ENCODE assay signal across 9 mouse cellular contexts in genomic region chr4:134253722-134254324, GRCm38 (mm10). TPM values are rescaled to one million over a fixed set of nuclear protein-coding genes. Genes with fewer than 3 reads are reported as not detected.
A peak's percentile ranks its signal among the peaks of the same experiment; 100 is the strongest.
DNase-seq lines count a peak whose midpoint lies in the region; ATAC-seq lines count a peak whose summit lies in the region.
"Had no signal": no experiment of that assay in that cellular context is flagged by ENCODE, and none has a peak within 500 bp of the region (broad histone marks: within the 10 kb centered on the region; RNA-seq: fewer than 3 reads in every experiment).

Grrp1 (minus strand) TSS chr4:134254106.

- H3K9me3 ChIP-seq in forebrain, embryonic 15.5 days: no peaks in the 10 kb centered on the region
- H3K9me3 ChIP-seq in kidney, embryonic 15.5 days (replicated peaks): no peaks in the 10 kb centered on the region
- no peaks in the 10 kb centered on the region for H3K9me3 ChIP-seq in midbrain, embryonic 12.5 days

- no peak within 1 kb of the TSS for H3K9ac ChIP-seq in forebrain, embryonic 15.5 days (replicated peaks)
- H3K9ac ChIP-seq in kidney, embryonic 15.5 days: peak within 1 kb of the TSS; percentile 30
- no peak within 1 kb of the TSS for H3K9ac ChIP-seq in midbrain, embryonic 12.5 days (replicated peaks)

- H3K36me3 ChIP-seq in forebrain, embryonic 15.5 days: no peaks in the 10 kb centered on the region
- no peaks in the 10 kb centered on the region for H3K36me3 ChIP-seq in kidney, embryonic 15.5 days
- H3K36me3 ChIP-seq in midbrain, embryonic 12.5 days: no peaks in the 10 kb centered on the region

- DNase-seq in adrenal gland, postnatal 36 days: peak; percentile 23 to 37
- no peak for DNase-seq in adrenal gland, postnatal 4 days (ENCODE audit: low spot score in 2 of 2)
- no peak for DNase-seq in ovary, postnatal 36 days (ENCODE audit: low spot score)
- no peak for DNase-seq in urinary bladder, postnatal 10 days (ENCODE audit: low spot score)
- no peak for DNase-seq in left cerebral cortex, adult 8-10 months (ENCODE audit: low spot score in 2 of 2)

- 2% methylated on average over 13 of the region's 13 CpGs for WGBS in forebrain, embryonic 15.5 days
- WGBS in kidney, embryonic 15.5 days: 2% methylated on average over 13 of the region's 13 CpGs
- WGBS in midbrain, embryonic 12.5 days: under 1% methylated on average over 13 of the region's 13 CpGs

- H3K27ac ChIP-seq in forebrain, embryonic 15.5 days (replicated peaks): no peak within 1 kb of the TSS
- H3K27ac ChIP-seq in kidney, embryonic 15.5 days: peak within 1 kb of the TSS; percentile 61
- H3K27ac ChIP-seq in midbrain, embryonic 12.5 days (replicated peaks): no peak within 1 kb of the TSS; the same call in 1 of the 2 replicates

- no peak within 1 kb of the TSS for H3K4me2 ChIP-seq in forebrain, embryonic 15.5 days (replicated peaks)
- H3K4me2 ChIP-seq in kidney, embryonic 15.5 days: peak within 1 kb of the TSS; percentile 86
- peak within 1 kb of the TSS; percentile 37 for H3K4me2 ChIP-seq in midbrain, embryonic 12.5 days (replicated peaks)

- no peak for ATAC-seq in forebrain, embryonic 15.5 days (replicated peaks)
- ATAC-seq in kidney, embryonic 15.5 days (replicated peaks; ENCODE audit: low FRiP score): no peak
- no peak for ATAC-seq in midbrain, embryonic 12.5 days (ENCODE audit: low FRiP score, low read depth)

- peaks cover 34% of the 10 kb centered on the region for H3K4me1 ChIP-seq in forebrain, embryonic 15.5 days
- H3K4me1 ChIP-seq in kidney, embryonic 15.5 days: peaks cover 91% of the 10 kb centered on the region
- H3K4me1 ChIP-seq in midbrain, embryonic 12.5 days: peaks cover 79% of the 10 kb centered on the region

- H3K27me3 ChIP-seq in forebrain, embryonic 15.5 days: peaks cover 62% of the 10 kb centered on the region
- peaks cover 64% of the 10 kb centered on the region for H3K27me3 ChIP-seq in kidney, embryonic 15.5 days
- H3K27me3 ChIP-seq in midbrain, embryonic 12.5 days: peaks cover 81% of the 10 kb centered on the region

- H3K4me3 ChIP-seq in forebrain, embryonic 15.5 days: 0 out of 2 replicates have a peak within 1 kb of the TSS, but pooled peaks have one; percentile 8
- H3K4me3 ChIP-seq in kidney, embryonic 15.5 days (replicated peaks): peak within 1 kb of the TSS; percentile 47
- peak within 1 kb of the TSS; percentile 20 for H3K4me3 ChIP-seq in midbrain, embryonic 12.5 days

RNA-seq across cellular contexts. Expression of gene Grrp1, which starts in this region (rescaled TPM):
- total RNA-seq in adrenal gland, postnatal 36 days (2021): 10 to 100 TPM in 1 of 2 experiments, 1 to 10 TPM in 1; 6.0 to 11.6 TPM
- total RNA-seq in adrenal gland, postnatal 4 days (2021): 10 to 100 TPM in 1 of 2 experiments, 1 to 10 TPM in 1; 9.4 to 10.8 TPM
- polyA plus RNA-seq in forebrain, embryonic 15.5 days (2015; fragmentation: Nextera tagmentation; extraction: Ambion mirVana): 9.9 and 12.1 TPM in 2 replicates
- 10.6 and 12.1 TPM in 2 replicates for polyA plus RNA-seq in kidney, embryonic 15.5 days (2015; fragmentation: Nextera tagmentation; extraction: Ambion mirVana)
- polyA plus RNA-seq in midbrain, embryonic 12.5 days (2016; fragmentation: Nextera tagmentation; extraction: Ambion mirVana): 5.7 and 6.0 TPM in 2 replicates
- 1 to 10 TPM; 2.6 to 4.3 (median 3.5) TPM for total RNA-seq in left cerebral cortex, adult 8-10 months (2022)
- total RNA-seq: neutrophil, adult 5-6 weeks had no signal

Comparison
In these comparisons a context has a peak if more than half of its experiments do, and no peak if none do; other contexts are left out.
1. DNase-seq: peak in adrenal gland, postnatal 36 days (2 of 2); none in adrenal gland, postnatal 4 days (0 of 2), ovary, postnatal 36 days (single experiment), urinary bladder, postnatal 10 days (single experiment) and left cerebral cortex, adult 8-10 months (0 of 2).
2. Peak in every context shown above with its lines, with median percentiles within 50 percentile points of each other: H3K4me3 ChIP-seq.